Mouse (Mus musculus) bone marrow macrophage, adult 2 months (primary cell): ENCODE results near the gene Zp1.

ENCODE experiments used
- CTCF ChIP-seq: IDR thresholded peaks from 2 replicates; pipeline ENCODE4 v1.5.1; 2012; ENCODE audit warnings: low read depth, mild to moderate bottlenecking, low read length, moderate library complexity
- POLR2A ChIP-seq: IDR thresholded peaks from 2 replicates; pipeline ENCODE4 v1.6.1; 2012; ENCODE audit warnings: mild to moderate bottlenecking, low read depth, low read length, borderline replicate concordance

DNA sequence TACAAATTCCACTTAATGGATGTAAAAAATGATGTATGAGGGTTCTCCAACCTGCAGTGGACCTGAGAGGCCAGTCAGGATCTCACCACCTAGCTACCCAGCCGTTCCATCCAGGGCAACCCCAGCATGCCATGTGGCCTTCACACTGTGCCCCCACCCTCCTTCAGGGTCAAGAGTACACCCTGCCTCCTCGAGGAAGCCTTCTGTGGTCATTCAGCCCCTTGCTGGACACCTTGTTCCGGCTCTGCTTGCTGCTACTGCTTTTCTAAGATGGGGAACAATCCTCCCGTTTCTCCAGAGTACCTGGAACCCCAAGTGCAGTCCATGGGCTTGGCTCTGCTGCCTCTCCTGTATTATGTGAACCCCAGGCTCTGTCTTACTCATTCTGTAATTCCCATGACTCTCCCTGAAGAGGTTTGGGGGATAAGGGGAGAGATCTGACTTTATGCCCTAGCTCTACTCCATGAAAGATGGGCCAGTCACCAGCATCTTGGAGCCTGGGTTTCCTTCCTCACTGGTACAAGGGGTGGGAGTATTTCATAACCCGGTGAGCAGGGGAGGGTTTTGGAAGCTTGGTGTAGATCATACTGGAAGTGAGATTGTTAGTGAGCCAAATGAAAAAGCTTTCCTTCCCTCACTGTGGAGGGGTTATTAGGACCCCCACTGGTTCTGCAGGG lies 52.3 kb downstream of the Zp1 start:
- no peak for TF ChIP-seq CTCF
- no peak for TF ChIP-seq POLR2A
